Mouse (Mus musculus) frontal cortex, adult (tissue): ENCODE results near the gene Sde2.

ENCODE experiments used
- ATAC-seq: cut with Nextera tagmentation; 2 replicates; pipeline ENCODE4 v1.9.2; 2017; ENCODE audit warnings: mild to moderate bottlenecking, moderate library complexity, mixed read lengths; ENCODE audit not compliant: low TSS enrichment

The Sde2 gene

DNA sequence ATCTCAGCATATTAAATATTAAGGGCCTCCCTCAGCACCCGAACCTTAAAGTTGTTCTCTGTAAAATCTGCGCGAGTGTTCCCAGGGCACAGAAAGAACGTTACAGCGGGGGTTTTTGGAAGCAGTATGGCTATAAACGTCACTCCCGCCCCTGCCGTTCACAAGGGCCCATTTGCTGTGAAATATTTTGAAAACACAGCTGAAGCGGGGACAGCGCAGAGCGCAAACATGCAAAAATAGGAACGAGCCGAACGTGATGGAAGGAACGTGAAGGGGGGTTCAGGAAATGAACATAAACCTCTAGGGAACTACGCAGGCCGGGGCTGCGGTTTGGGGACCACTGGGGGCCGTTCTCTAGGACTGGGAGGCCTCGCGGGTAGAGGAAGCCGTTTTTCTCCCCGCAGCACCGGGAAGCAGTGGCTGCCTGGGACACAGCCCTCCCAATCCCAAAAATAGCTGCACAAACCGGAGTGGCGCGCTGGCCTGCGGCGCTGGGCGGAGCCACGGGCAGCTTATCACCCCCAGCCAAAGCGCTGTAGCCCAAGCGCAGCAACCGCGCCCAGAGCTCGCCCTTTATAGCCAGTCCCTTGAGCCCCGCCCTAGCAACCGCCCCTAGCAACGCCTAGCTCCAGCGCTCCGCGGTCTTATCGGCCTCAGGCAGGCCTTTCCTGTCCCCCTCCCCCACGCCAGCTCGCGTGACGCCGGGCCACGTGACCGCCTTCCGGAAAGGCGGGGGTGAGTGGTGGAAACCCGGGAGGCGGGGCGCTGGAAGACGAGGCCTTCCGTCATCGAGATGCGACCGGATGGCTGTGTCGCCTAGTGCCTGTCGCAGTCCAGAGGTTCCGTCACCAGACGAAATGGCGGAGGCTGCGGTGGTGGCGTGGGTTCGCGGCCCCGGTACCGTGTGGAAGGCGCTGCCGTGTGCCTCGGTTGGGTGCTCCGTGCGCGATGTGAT lies at the start of gene Sde2:
TSS of gene Sde2 (plus strand) at position 812 of the 955 bp plus-strand sequence.
- ATAC-seq = peak; percentile 90

DNA sequence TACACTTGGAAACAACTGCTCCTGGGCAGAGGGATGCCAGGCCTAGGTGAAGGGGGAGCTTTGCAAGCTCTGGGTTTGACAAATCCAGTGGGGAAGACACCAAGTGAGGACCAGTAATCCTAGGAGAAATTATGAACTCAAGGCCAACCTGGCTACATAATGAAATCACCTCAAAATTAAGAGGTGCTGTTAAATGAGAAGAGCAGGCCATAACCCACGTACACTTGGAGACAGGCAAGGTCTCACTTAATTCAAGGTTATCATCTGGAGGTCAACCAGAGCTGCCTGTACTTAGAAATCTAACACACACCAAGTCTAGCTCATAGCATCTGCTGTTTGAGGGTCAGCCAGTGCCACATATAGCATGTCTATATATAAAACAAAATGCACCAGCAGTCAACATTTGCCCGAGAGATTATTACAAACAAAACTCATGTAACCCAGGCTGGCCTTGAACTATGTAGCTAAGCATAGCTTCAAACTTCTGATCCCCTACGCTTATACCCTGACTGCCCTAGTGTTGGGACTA lies 49.4 kb upstream of the Sde2 start:
- ATAC-seq = no peak

DNA sequence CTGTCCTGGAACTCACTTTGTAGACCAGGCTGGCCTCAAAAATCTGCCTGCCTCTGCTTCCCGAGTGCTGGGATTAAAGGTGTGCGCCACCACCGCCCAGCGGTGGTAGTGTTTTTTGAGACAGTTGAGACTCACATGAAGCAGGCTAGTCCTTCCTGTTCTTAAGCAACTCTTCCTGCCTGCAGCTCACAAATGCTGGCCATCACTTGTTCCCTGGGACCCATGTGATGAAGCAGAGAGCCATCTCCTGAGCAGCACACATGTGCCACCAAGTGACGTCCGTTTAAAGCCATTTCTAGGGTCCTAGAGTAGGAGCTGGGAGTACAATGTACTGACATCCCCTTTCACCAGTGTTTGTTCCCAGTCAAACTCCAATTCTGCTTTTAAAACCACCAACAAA lies 47.0 kb upstream of the Sde2 start:
- ATAC-seq = no peak

DNA sequence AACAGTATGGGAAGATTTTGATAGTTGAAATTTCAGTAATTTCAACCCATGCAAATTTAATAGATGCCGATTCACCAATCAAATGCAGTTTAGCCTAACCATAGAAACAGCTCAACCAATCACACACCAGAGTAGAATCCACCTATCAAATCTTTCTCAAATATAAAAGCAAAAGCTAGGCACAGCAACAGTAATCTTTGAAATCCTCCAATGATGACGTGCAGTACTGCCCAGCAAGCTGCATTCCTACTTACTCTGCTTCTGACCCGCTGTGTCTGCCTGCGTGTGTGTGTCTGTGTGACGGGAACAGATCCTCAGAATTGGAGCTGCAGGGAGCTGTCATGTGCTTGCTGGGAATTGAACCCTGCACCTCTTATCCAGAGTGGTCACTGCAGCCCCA lies 42.1 kb upstream of the Sde2 start:
- ATAC-seq = no peak

DNA sequence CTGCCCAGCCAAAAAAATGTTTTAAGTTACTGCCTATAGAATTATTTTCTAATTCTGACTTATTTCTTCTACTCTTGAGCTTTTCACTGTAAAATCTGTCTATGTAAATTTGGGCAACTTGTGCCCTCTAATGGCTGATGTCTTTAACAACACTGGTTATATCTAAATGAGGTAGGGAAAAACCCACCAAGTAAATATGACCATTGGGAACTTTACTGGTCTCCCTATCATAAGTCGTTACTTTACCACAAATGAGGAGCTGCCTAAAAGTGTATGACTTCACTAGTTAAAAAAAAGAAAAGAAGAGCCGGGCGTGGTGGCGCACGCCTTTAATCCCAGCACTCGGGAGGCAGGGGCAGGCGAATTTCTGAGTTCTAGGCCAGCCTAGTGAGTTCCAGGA lies 40.0 kb upstream of the Sde2 start:
- no peak for ATAC-seq

DNA sequence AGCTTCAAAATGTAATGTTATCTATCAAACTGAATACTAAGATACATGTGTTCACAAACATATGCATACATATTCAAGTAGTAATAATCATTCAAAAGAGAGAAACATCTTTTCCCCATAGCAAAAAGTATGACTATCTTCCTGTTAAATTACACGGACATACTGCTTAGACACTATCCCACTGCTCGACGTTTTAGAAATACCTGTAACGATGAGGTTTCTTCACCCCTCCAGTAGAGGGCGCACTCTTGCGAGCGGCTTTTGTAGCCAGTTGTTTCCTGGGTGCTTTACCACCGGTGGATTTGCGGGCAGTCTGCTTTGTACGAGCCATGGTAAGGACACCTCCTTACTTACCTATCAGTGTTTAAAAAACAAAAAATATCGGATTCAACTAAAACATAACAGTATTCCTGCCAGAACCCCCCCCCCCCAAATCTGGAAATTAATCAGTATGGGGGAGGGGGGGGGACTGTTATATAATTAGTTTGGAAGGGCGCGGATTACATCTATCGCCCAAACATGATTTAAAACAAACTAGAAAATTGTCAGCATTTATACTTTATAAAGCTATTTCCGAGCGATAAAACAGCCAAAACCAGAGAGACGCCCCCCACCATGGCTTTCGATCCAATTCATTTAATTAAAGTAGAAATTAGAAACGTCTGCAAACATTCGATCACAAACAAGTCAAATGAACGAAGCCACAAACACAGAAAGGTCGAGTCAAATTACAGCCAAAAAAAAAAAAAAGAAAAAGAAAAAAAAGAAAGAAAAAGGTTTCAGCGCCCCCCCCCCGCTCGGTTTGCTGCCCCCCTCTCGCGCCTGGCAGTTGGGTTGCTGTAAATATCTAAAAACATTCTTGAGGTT lies 39.1 kb upstream of the Sde2 start:
- ATAC-seq = no peak

DNA sequence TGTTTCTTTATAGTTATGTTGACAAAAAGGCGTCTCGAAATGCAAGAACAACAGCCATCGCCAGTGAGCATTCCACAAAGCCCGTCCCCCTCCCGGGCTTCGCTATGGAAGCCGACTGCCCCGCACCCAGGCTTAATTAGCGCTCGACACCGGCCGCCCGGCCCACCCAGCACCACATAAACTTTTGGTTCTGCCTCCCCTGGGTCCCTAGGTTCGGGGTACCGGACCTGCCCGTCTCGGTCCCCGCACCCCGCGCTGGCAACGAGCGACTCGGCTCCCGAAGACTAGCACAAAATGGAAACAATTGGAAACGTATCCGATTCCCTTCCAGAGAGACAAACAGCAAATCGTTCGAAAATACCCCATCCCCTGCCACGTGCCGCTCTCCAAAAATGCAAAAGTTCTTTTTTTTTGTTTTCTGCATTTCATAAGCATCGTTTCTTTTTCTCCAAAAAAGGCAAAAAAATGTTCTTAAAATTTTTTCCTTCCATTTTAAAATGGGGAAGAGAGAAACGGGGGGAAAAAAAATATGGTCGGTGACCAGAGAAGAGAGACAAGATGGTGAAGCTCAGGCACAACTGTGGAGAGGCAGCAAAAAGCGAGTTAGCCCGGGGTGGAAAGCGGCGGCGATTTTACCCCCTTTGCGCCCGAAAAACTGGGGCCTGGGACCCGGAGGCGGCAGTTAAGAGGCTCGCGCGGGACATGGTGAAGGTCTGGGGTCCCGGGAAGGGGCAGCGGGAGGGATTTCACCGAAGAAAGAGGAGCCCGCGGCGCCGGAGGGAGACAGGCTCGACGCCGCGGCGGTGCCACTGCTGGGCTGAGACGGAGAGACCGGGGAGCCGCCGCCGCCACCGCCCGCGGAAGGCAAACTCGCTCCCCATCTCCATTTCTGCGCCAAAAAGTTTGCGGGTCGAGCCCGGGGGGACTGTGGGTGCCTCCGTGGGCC lies 38.2 kb upstream of the Sde2 start:
- ATAC-seq = peak; percentile 51

DNA sequence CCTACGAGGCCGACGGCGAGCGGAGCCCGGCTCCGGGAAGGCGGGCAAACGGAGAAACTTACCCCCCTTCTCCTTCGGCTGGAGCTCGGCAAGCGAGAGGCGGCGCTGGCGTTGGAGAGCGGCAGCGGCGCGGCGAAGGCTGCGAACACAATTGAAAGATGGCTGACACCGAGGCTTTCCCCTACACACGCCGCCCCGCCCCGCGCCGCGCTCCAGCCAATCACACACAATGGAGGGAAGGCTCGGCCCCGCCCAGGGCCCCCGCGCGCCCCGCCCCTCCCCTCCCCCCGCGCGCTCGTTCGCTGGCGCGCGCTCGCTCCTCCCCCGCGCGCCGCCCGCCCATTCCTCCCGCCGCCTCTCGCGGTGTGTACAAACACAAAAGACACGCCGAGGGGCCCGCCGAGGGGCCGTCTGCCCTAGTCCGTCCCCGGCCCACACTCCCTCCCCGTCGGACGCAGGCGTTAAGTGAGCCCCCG lies 37.5 kb upstream of the Sde2 start:
- peak; percentile 87 for ATAC-seq

DNA sequence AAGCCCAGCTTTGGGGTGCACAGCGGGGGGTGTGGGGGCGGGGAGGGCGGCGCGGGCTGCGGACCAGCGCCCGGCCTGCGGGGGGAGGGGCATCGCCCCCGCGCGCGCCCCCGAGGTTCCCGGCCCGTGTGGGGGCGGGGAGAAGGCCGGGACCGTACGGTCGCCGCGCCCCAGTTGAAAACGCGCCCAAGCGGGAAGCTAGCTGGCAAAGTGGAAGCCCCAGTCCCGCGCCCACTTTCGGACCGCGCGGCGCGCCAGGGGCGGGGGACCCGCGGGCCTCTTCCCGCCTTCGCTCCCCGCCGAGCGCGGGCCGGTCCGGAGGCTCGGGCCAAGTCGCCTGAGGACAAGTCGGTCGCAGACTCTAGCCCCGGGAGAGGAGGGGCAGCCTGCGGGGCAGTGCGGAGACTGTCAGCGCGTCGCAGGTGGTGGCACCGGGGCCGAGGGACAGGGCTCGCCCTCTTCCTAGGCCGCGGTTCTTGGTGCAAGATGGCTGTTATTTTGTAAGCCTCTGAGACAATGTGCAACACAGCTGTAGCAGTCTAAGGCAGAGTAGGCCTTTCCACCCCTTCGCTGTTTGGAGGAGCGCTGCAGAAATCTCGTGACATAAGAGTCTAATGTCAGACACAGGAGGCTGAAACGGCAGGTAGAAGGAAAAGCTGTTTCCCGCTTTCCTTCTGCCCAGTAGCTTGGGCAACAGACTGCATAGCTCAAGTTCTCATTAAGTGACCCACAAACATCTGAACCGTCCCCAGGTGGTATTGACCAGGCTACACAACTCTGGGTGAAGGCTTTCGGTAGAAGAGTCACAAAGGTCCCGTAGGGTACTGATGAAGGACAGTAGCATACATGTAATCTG lies 36.8 kb upstream of the Sde2 start, which contains the start of gene H3f3a:
TSS of gene H3f3a (minus strand) at position 59 of the 856 bp plus-strand sequence.
- peak; percentile 38 for ATAC-seq

DNA sequence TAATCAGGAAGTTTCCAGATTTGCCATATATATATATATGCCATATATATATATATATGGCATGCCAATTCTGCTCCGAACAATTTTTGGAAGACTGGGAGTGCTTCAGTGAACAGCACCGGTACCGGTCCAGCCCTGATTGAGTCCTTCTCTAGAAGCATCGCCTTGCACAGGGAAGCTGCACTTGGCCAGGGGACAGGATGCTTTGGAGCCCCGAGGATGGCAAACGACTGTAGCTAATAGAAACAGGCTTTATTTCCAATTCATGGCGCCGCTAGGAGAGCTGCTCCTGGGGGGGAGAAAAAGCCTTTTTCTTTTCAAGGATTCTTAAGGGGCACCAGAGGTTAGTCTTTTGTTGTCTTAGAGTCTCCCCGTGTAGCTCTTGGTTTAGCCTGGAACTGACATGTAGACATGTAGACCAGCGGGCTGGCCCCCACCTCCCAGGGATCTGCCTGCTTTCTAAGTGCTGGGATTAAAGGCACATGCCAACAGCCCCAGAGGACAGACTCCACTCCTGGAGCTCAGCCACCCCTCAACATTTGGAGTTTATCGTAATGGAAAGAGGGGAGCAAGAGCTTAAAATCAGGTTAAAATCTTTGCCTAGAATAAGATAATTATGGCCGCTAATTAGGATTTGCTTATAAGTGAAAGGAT lies 35.4 kb upstream of the Sde2 start:
- ATAC-seq = no peak

DNA sequence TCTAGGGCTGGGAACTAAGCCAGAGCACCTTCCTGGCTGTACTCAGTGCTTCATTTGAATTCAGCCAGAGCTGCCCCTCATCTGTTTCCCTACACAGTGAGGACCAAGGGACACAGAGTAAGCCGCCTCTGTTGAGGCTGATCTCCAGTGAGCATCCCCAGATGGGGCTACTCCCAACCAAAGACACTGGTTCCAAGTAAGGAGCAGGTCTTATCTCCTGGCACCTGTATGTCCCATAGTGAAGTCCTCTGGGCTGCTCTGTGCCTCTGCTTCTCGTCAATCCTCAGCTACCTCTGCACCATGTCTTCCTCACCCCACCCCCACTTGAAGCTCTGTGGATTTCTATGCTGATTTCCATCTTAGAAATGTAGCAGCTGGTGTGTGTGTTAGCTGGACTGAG lies 32.9 kb upstream of the Sde2 start:
- ATAC-seq = no peak

DNA sequence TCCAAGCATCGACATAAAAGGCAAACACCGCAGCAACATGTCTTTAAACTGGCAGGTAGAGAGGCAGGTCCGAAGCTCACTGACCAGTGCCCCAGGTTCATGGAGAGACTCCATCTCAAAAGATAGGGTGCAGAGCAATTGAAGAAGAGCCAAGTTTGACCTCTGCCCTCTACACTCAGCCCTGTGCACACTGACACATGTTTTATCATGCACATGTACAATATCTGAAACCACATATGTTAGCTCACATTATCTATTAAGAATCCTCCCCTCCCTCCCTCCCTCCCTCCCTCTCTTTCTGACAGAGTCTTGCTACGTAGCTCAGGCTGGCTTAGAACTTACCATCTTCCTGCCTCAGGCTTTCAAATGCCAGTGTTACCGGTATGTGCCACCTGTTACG lies 29.8 kb upstream of the Sde2 start:
- no peak for ATAC-seq

DNA sequence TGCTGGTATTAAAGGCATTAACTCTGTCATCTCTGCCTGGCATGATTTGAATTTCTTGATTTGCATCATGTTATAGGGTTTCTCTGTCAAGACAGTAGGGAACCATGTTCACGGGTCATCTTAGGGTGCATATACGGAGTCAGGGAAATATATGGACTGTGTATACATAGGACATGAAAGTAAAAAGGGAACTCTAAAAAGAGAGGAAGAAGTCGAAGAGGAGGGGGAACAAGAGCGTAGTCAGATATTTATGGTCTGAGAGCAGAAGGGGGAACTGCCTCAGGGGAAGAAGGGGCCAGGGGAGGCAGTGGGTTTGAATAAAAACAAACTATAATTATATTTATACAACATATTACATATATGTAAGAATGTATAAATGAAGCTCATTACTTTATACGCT lies 28.7 kb upstream of the Sde2 start:
- ATAC-seq = no peak

DNA sequence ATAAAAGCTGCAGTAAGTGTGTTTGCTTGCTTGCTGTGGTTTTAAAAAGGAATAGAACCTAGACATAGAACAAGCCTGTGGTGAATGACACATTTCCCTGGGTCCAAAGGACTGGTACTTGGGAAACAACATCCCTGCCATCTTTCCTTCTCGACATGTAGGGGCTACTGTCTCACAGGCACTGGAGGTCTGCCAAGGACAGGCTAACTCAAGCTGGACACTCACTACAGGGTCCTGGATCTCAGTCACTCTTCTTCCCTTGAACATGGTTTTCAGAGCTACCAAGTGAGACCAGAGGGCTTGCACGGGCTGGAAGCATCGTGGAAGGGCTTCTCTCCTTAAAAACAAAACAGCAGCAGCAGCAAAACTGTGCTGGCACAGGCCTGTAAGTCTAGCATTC lies 27.2 kb upstream of the Sde2 start:
- no peak for ATAC-seq

DNA sequence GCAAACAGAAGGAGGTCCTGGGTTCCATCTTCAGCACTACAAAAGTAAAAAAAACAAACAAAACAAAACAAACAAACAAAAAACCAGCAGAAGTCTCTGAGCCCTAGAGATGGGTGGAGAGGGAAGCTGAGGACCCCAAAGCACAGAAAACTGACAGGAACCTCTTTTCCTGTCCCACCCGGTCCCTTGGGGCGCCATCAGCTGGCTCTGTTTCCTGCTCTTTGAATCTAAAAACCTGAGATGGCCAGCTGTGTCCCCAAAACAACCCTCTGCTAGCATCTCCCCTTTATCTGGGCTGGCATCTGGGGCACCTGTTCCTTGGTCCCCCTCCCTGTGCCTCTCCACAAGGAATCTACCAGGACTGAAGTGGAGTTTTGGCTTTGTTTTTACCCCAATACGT lies 26.2 kb upstream of the Sde2 start:
- ATAC-seq = no peak

DNA sequence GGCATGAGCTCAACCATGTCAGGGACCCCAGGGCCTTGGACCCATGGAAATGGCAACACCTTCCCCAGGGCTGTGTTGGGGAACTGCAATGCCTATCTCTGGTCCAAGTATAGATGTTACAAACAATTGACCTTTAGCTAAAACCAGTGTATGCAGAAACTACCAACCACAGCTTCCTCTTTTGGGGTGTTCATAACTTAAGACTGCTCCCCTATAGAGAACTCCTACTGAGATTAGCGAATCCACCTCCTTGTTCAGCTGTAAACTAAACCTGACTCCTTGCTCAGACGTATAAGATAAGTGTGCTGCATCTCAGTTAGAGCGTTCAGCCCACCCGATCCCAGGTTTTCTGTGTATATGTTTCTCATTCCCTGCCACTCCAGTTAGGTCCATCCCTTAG lies 24.3 kb upstream of the Sde2 start:
- no peak for ATAC-seq

DNA sequence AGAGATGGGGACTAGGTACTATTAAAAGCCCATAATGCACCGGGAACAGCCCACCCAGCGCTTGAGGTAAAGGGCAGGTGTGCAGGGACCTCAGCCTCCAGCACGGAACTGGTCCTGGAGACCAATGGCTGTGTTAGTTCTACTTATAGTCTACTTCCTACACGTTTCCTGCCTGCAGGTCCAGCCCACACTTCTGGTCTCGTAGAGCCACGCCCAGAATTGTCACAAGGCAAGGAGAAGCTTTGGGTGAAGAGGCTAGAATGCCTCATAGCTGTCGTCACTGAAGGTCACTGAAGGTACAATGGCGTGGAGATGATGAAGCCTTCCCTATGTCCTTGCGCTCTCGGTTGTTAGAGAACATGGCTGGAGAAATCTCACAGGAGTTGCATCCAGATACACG lies 21.2 kb upstream of the Sde2 start:
- no peak for ATAC-seq

DNA sequence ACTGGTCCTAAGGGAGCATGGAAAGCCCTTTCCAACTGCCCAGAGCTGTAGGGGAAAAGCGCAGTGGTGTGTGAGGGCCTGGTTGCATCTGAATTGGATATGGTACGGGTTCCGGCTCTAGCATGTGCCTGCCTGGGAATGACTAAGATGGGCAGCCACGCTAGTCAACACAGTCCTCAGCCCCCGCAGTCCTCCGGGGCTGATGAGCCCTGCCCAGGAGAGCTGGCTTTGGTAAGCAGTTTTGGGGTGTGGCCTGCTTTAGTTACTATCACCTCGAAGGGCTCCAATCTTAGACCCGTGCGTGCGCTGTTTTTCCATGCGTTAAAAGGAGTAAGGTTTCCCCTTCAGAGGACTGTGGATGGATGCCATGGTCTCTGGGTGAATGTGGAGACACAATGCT lies 20.8 kb upstream of the Sde2 start:
- no peak for ATAC-seq

DNA sequence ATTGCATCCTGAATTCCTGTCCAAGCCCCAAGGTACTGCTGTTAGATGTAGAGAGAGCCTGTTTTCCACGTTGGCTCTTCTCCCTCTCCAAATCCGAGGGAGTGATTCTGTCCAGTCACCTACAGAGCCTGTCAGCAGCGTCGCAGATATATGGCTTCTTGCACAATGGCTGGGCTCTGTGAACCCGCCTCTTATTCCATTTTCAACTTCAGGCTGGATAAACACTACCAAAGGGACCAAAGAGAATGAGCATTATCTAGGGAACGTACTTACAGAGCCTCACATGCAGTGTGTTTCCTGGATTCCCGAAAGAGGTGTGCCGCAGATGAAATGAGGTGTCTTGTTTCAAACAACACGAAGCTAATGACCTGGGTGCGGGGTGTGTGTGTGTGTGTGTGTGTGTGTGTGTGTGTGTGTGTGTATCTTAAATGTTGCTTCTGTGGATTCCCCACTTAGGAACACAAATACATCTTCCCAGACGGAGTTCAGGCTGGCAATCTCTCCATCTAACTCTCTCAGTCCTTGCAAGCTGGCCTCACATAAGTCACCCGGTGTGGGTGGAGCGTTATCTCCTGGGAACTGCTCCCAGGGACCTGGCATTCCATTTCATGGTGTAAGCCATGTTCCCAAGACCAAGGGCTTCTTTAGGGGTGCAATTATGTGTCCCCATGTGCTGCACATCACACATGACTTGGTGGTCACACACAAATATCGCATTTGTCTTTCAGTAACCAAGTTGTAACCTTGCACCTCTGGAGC lies 20.2 kb upstream of the Sde2 start:
- ATAC-seq = no peak
